Mouse (Mus musculus): ENCODE data around the gene Hist1h2aa. TPM values are rescaled to one million over a fixed set of nuclear protein-coding genes. Genes with fewer than 3 reads are reported as not detected.

Gene Hist1h2aa
- polyA plus RNA-seq, 1 experiment from 2014 or later, result not detected

DNA sequence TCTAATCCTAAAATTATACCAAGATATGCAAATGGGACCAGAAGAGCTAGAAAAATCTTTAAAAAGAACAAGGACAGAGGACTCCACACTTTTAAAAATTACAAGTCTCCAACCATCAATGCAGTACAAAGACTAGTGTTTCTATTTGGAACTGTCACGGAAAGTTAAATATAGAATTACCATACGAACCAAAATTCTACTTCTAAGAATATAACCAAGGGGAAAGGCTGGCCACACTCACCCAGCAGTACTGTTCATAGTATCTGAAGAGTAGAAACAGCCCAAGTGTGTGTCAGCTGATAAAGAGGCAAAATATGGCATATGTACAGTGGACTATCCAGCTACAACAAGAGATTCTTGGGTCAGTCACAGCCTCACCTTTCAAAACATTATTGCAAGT, 30.6 kb downstream of the Hist1h2aa start:
- Histone ChIP-seq H3K4me3 (ENCODE audit: low read depth, low read length) (no peak overlapping the region), H3K36me3 (ENCODE audit: control insufficient read depth, insufficient read depth, low read length) (no peaks in the 10 kb centered on the region), H3K9me3 (replicated peaks; ENCODE audit: control insufficient read depth, low read length) (no peaks in the 10 kb centered on the region), H3K4me2 (ENCODE audit: low read length) (no peak overlapping the region), H3K9ac (ENCODE audit: low read length) (no peak overlapping the region), H3K27me3 (replicated peaks; ENCODE audit: control insufficient read depth, insufficient read depth, low read length) (no peaks in the 10 kb centered on the region), H3K27ac (ENCODE audit: low read depth, low read length) (no peak overlapping the region), H3K4me1 (ENCODE audit: control insufficient read depth, insufficient read depth, low read length) (no peaks in the 10 kb centered on the region)
- ATAC-seq, result no peak
- WGBS, result 77% methylated on average over 2 of the region's 2 CpGs
- DNase-seq (ENCODE audit: low spot score), result no peak

DNA sequence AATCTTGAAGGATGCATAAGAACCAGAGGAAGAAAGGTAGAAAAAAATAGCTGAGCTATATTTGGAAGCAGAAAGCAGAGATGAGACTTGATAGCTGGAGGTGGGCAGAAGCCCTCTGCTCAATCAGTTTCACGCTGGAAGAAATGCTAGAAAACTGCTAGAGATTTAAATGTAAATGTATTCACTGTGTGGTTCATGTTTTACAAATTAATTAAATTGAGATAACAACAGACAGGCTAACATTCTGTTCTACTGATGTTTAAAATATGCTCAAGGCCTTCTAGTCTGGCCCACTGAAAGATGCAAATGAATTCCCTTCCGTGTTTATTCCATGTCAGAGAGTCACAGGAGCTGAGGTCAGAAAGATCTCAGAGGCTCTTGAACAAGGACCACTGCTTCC, 37.6 kb downstream of the Hist1h2aa start:
- no peak overlapping the region for H3K4me2 ChIP-seq (ENCODE audit: low read length)
- ATAC-seq (peak; percentile 37; the same call in 1 of the 2 replicates), DNase-seq (ENCODE audit: low spot score) (peak; percentile 44)
- H3K9me3 ChIP-seq (replicated peaks; ENCODE audit: control insufficient read depth, low read length), result no peaks in the 10 kb centered on the region
- no peak overlapping the region for H3K27ac ChIP-seq (ENCODE audit: low read depth, low read length)
- no peak overlapping the region for H3K9ac ChIP-seq (ENCODE audit: low read length)
- no peaks in the 10 kb centered on the region for H3K36me3 ChIP-seq (ENCODE audit: control insufficient read depth, insufficient read depth, low read length)
- H3K27me3 ChIP-seq (replicated peaks; ENCODE audit: control insufficient read depth, insufficient read depth, low read length), result no peaks in the 10 kb centered on the region
- no peaks in the 10 kb centered on the region for H3K4me1 ChIP-seq (ENCODE audit: control insufficient read depth, insufficient read depth, low read length)
- WGBS, result 71% methylated on average over 2 of the region's 2 CpGs
- no peak overlapping the region for H3K4me3 ChIP-seq (ENCODE audit: low read depth, low read length)

DNA sequence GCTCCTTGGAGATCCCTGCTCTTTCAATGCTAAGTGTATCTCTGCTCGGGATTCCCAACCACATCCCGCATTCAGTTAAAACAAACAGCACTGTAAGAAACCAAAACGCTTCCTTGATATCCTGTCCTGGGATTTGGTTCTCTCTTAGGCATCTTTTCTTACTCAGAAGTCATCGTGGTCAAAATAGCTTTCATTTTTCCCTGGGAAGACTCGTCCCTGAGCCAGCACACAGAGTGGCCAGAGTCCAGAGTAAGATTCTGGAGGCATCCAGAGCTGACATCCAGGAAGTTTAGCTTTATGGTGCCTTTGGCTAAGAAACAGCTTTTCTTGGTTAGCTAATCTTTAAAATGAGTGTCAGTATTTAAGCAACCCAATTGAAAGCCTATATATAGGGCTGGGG, 38.0 kb downstream of the Hist1h2aa start:
- Histone ChIP-seq H3K27ac (ENCODE audit: low read depth, low read length) (no peak overlapping the region), H3K9ac (ENCODE audit: low read length) (no peak overlapping the region), H3K36me3 (ENCODE audit: control insufficient read depth, insufficient read depth, low read length) (no peaks in the 10 kb centered on the region), H3K27me3 (replicated peaks; ENCODE audit: control insufficient read depth, insufficient read depth, low read length) (no peaks in the 10 kb centered on the region), H3K4me3 (ENCODE audit: low read depth, low read length) (no peak overlapping the region), H3K9me3 (replicated peaks; ENCODE audit: control insufficient read depth, low read length) (no peaks in the 10 kb centered on the region), H3K4me2 (ENCODE audit: low read length) (no peak overlapping the region), H3K4me1 (ENCODE audit: control insufficient read depth, insufficient read depth, low read length) (no peaks in the 10 kb centered on the region)
- no peak for ATAC-seq
- 79% methylated on average over 5 of the region's 5 CpGs for WGBS
- DNase-seq (ENCODE audit: low spot score), result no peak

Small RNA genes lying within 50 kb of the gene (microRNA-seq; reads per million reads assigned to microRNA genes)
- gene Gm44344, result not detected

Other genes starting within 250 kb of the Hist1h2aa start
- gene Hist1h1t, start 238.6 kb upstream of the Hist1h2aa start, polyA plus RNA-seq (2014; fragmentation: Nextera tagmentation; extraction: Ambion mirVana), result not detected in 2 replicates
- 2.9 and 6.5 TPM in 2 replicates for gene Hist1h4c, start 236.0 kb upstream of the Hist1h2aa start, polyA plus RNA-seq (2014; fragmentation: Nextera tagmentation; extraction: Ambion mirVana)
- 3.5 and 4.7 TPM in 2 replicates for gene Hfe, start 223.6 kb upstream of the Hist1h2aa start, polyA plus RNA-seq (2014; fragmentation: Nextera tagmentation; extraction: Ambion mirVana)
- 16.9 and 25.2 TPM in 2 replicates for gene Hist1h1c, start 195.7 kb upstream of the Hist1h2aa start, polyA plus RNA-seq (2014; fragmentation: Nextera tagmentation; extraction: Ambion mirVana)
- gene Hist1h3c, start 188.9 kb upstream of the Hist1h2aa start, polyA plus RNA-seq (2014; fragmentation: Nextera tagmentation; extraction: Ambion mirVana), result 2.4 and 5.9 TPM in 2 replicates
- gene Hist1h2bb, start 187.7 kb upstream of the Hist1h2aa start, polyA plus RNA-seq (2014; fragmentation: Nextera tagmentation; extraction: Ambion mirVana), result 1.3 and 1.5 TPM in 2 replicates
- 27.8 and 49.2 TPM in 2 replicates for gene Hist1h2ab, start 183.3 kb upstream of the Hist1h2aa start, polyA plus RNA-seq (2014; fragmentation: Nextera tagmentation; extraction: Ambion mirVana)
- gene Hist1h3b, start 182.2 kb upstream of the Hist1h2aa start, polyA plus RNA-seq (2014; fragmentation: Nextera tagmentation; extraction: Ambion mirVana), result 2.3 and 9.6 TPM in 2 replicates
- 3.5 and 4.7 TPM in 2 replicates for gene Hist1h4b, start 177.4 kb upstream of the Hist1h2aa start, polyA plus RNA-seq (2014; fragmentation: Nextera tagmentation; extraction: Ambion mirVana)
- 0.97 TPM in 1 of 2 replicates, not detected in the other for gene Hist1h4a, start 173.2 kb upstream of the Hist1h2aa start, polyA plus RNA-seq (2014; fragmentation: Nextera tagmentation; extraction: Ambion mirVana)
- 2.0 and 4.7 TPM in 2 replicates for gene Hist1h3a, start 172.1 kb upstream of the Hist1h2aa start, polyA plus RNA-seq (2014; fragmentation: Nextera tagmentation; extraction: Ambion mirVana)
- gene Hist1h1a, start 170.8 kb upstream of the Hist1h2aa start, polyA plus RNA-seq (2014; fragmentation: Nextera tagmentation; extraction: Ambion mirVana), result 2.3 and 2.4 TPM in 2 replicates
- gene Trim38, start 164.5 kb upstream of the Hist1h2aa start, polyA plus RNA-seq (2014; fragmentation: Nextera tagmentation; extraction: Ambion mirVana), result not detected in 2 replicates
- not detected in 2 replicates for gene Slc17a2, start 127.5 kb upstream of the Hist1h2aa start, polyA plus RNA-seq (2014; fragmentation: Nextera tagmentation; extraction: Ambion mirVana)
- not detected in 2 replicates for gene Slc17a3, start 95.0 kb upstream of the Hist1h2aa start, polyA plus RNA-seq (2014; fragmentation: Nextera tagmentation; extraction: Ambion mirVana)
- gene Slc17a1, start 66.7 kb upstream of the Hist1h2aa start, polyA plus RNA-seq (2014; fragmentation: Nextera tagmentation; extraction: Ambion mirVana), result not detected in 2 replicates
- gene Slc17a4, start 19.5 kb upstream of the Hist1h2aa start, polyA plus RNA-seq (2014; fragmentation: Nextera tagmentation; extraction: Ambion mirVana), result not detected in 2 replicates
- not detected in 2 replicates for gene Hist1h2ba, start 306 bp upstream of the Hist1h2aa start, polyA plus RNA-seq (2014; fragmentation: Nextera tagmentation; extraction: Ambion mirVana)
- 4.2 and 5.3 TPM in 2 replicates for gene Scgn, start 56.8 kb downstream of the Hist1h2aa start, polyA plus RNA-seq (2014; fragmentation: Nextera tagmentation; extraction: Ambion mirVana)

Data from forebrain, embryonic 14.5 days (tissue).